21 mouse cellular contexts compared by ENCODE assay signal in the genomic region with DNA sequence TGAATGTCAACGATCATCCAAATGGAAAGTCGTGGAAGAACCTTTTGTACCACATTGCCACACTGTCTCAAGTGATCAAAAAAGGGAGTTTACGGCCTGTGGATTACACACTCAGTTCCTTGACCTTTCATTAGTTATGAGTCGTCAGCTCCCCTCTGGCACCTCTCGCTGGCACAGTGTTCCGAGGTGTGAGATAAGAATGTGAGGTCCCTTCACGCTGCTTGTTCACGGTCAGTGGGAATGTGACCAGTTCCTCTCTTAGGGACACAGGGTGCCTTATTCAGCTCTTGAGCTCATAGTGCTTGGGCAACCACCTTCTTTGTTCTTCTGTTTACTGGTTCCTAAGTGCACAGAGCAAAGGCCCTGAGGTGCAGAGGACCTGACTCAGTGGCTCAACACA. TPM values are rescaled to one million over a fixed set of nuclear protein-coding genes. Genes with fewer than 3 reads are reported as not detected.
DNase-seq lines count a peak whose midpoint lies in the region; ATAC-seq and TF ChIP-seq lines count a peak whose summit lies in the region.
"Had no signal": no experiment of that assay in that cellular context is flagged by ENCODE, and none has a peak within 500 bp of the region (broad histone marks: within the 10 kb centered on the region; RNA-seq: fewer than 3 reads in every experiment).

No protein-coding gene starts in this region.

- no peak for TF ChIP-seq CTCF in lung, postnatal 0 days (IDR thresholded peaks at IDR 0.05)
- TF ChIP-seq CTCF in intestine, postnatal 0 days (IDR thresholded peaks at IDR 0.05; ENCODE audit: low read depth), result no peak

- peak; percentile 14 for DNase-seq in adrenal gland, postnatal 10 days
- DNase-seq in adrenal gland, postnatal 25 days, result no peak
- peak; percentile 16 for DNase-seq in lung, postnatal 0 days (ENCODE audit: low spot score)
- DNase-seq in lung, postnatal 25 days (ENCODE audit: low spot score), result no peak
- DNase-seq in testis, postnatal 14 days (ENCODE audit: low spot score), result peak; percentile 80
- no peak for DNase-seq in forebrain, embryonic 10.5 days (ENCODE audit: extremely low spot score, low spot score)
- DNase-seq in heart, postnatal 14 days, result no peak
- DNase-seq: cerebellum, postnatal 10 days; heart, adult 11 months; heart, postnatal 4 days; kidney, adult 2 months; kidney, postnatal 10 days; retina, postnatal 1 day; right cerebral cortex, postnatal 4 days; thymus, postnatal 36 days had no signal

- no peaks in the 10 kb centered on the region for H3K27me3 ChIP-seq in lung, postnatal 0 days (replicated peaks; ENCODE audit: insufficient read depth, low read length)
- no peaks in the 10 kb centered on the region for H3K27me3 ChIP-seq in intestine, postnatal 0 days (replicated peaks; ENCODE audit: control insufficient read depth, insufficient read depth, low read length)
- H3K27me3 ChIP-seq in forebrain, embryonic 10.5 days (ENCODE audit: poor library complexity, severe bottlenecking), result no peaks in the 10 kb centered on the region
- H3K27me3 ChIP-seq: embryonic facial prominence, embryonic 15.5 days; heart, embryonic 13.5 days; limb, embryonic 15.5 days; liver, embryonic 15.5 days had no signal

- H3K36me3 ChIP-seq in lung, postnatal 0 days (ENCODE audit: insufficient read depth, low read length), result no peaks in the 10 kb centered on the region
- no peaks in the 10 kb centered on the region for H3K36me3 ChIP-seq in intestine, postnatal 0 days (ENCODE audit: control insufficient read depth, insufficient read depth)
- H3K36me3 ChIP-seq in forebrain, embryonic 10.5 days (replicated peaks), result no peaks in the 10 kb centered on the region
- H3K36me3 ChIP-seq: embryonic facial prominence, embryonic 15.5 days; heart, embryonic 13.5 days; limb, embryonic 15.5 days; liver, embryonic 15.5 days had no signal

- intact Hi-C loops in heart, postnatal 14 days (cut with DNase I), result no loop called here

- H3K27ac ChIP-seq in lung, postnatal 0 days (ENCODE audit: low read length), result no peak overlapping the region
- H3K27ac ChIP-seq in intestine, postnatal 0 days (ENCODE audit: low read depth, low read length), result no peak overlapping the region
- H3K27ac ChIP-seq in forebrain, embryonic 10.5 days, result no peak overlapping the region
- H3K27ac ChIP-seq: embryonic facial prominence, embryonic 15.5 days; heart, embryonic 13.5 days; hindbrain, postnatal 0 days; limb, embryonic 15.5 days; liver, embryonic 15.5 days had no signal

- no peaks in the 10 kb centered on the region for H3K9me3 ChIP-seq in lung, postnatal 0 days (ENCODE audit: low read length)
- no peaks in the 10 kb centered on the region for H3K9me3 ChIP-seq in intestine, postnatal 0 days (ENCODE audit: control insufficient read depth)
- H3K9me3 ChIP-seq in forebrain, embryonic 10.5 days, result no peaks in the 10 kb centered on the region
- H3K9me3 ChIP-seq: embryonic facial prominence, embryonic 15.5 days; heart, embryonic 13.5 days; limb, embryonic 15.5 days; liver, embryonic 15.5 days had no signal

- no peak overlapping the region for H3K4me3 ChIP-seq in lung, postnatal 0 days (ENCODE audit: low read depth, low read length)
- H3K4me3 ChIP-seq in intestine, postnatal 0 days (ENCODE audit: low read depth, low read length), result no peak overlapping the region
- H3K4me3 ChIP-seq in forebrain, embryonic 10.5 days, result no peak overlapping the region
- H3K4me3 ChIP-seq: embryonic facial prominence, embryonic 15.5 days; heart, embryonic 13.5 days; limb, embryonic 15.5 days; liver, embryonic 15.5 days had no signal

- H3K4me1 ChIP-seq in lung, postnatal 0 days (ENCODE audit: insufficient read depth, low read depth, low read length), result no peaks in the 10 kb centered on the region
- H3K4me1 ChIP-seq in intestine, postnatal 0 days (replicated peaks; ENCODE audit: control insufficient read depth, insufficient read depth, low read length), result no peaks in the 10 kb centered on the region
- H3K4me1 ChIP-seq in forebrain, embryonic 10.5 days, result no peaks in the 10 kb centered on the region
- H3K4me1 ChIP-seq: embryonic facial prominence, embryonic 15.5 days; limb, embryonic 15.5 days; liver, embryonic 15.5 days had no signal

- no peak overlapping the region for H3K4me2 ChIP-seq in lung, postnatal 0 days (replicated peaks; ENCODE audit: low read depth, low read length)
- no peak overlapping the region for H3K4me2 ChIP-seq in intestine, postnatal 0 days (replicated peaks; ENCODE audit: low read depth)
- H3K4me2 ChIP-seq: embryonic facial prominence, embryonic 15.5 days; heart, embryonic 13.5 days; limb, embryonic 15.5 days; liver, embryonic 15.5 days had no signal

- WGBS in lung, postnatal 0 days, result 33% methylated on average over 8 of the region's 8 CpGs
- WGBS in intestine, postnatal 0 days, result 31% methylated on average over 8 of the region's 8 CpGs
- 66% methylated on average over 8 of the region's 8 CpGs for WGBS in forebrain, embryonic 10.5 days

- ATAC-seq in lung, postnatal 0 days, result peak; percentile 62
- ATAC-seq in intestine, postnatal 0 days, result peak; percentile 70
- ATAC-seq: hindbrain, postnatal 0 days had no signal

- TF ChIP-seq EP300 in lung, postnatal 0 days (IDR thresholded peaks at IDR 0.05), result no peak

- H3K9ac ChIP-seq in lung, postnatal 0 days (replicated peaks; ENCODE audit: low read depth), result no peak overlapping the region
- no peak overlapping the region for H3K9ac ChIP-seq in intestine, postnatal 0 days (ENCODE audit: low read depth, low read length)
- H3K9ac ChIP-seq: embryonic facial prominence, embryonic 15.5 days; heart, embryonic 13.5 days; limb, embryonic 15.5 days; liver, embryonic 15.5 days had no signal

RNA-seq across cellular contexts. Expression of a gene that starts 51.4 kb away (rescaled TPM):
- total RNA-seq in adrenal gland, postnatal 10 days (2021), result 10 to 100 TPM; 21.0 to 22.4 TPM
- 10.9 and 16.2 TPM in 2 replicates for total RNA-seq in adrenal gland, postnatal 25 days (2021)
- 13.9 and 17.7 TPM in 2 replicates for polyA plus RNA-seq in lung, postnatal 0 days (2015; fragmentation: Nextera tagmentation; extraction: Ambion mirVana)
- polyA plus RNA-seq in intestine, postnatal 0 days (2015; fragmentation: Nextera tagmentation; extraction: Ambion mirVana), result 4.2 and 5.0 TPM in 2 replicates
- polyA plus RNA-seq in forebrain, embryonic 10.5 days (2016; fragmentation: Nextera tagmentation; extraction: Ambion mirVana), result 24.2 and 25.2 TPM in 2 replicates
- 1 to 10 TPM; 6.5 to 7.4 TPM for total RNA-seq in heart, postnatal 14 days (2021)

Comparison
In these comparisons a context has a peak if more than half of its experiments do, and no peak if none do; other contexts are left out.
1. DNase-seq: peak in adrenal gland, postnatal 10 days (single experiment), lung, postnatal 0 days (single experiment) and testis, postnatal 14 days (single experiment); none in adrenal gland, postnatal 25 days (single experiment), lung, postnatal 25 days (single experiment), forebrain, embryonic 10.5 days (single experiment) and heart, postnatal 14 days (0 of 2).